Mouse (Mus musculus) inflammation-experienced regulatory T-cells, adult 6 months (primary cell): ENCODE data around the gene Rhog. TPM values are rescaled to one million over a fixed set of nuclear protein-coding genes. Genes with fewer than 3 reads are reported as not detected.
"Not testable (repeated sequence)": the region's sequence is repeated elsewhere in the genome, so short reads cannot be mapped to it uniquely, and the experiment has no call there.

Experiments
- ATAC-seq: one replicate; pipeline ENCODE4 v1.8.0; 2017
- polyA plus RNA-seq, 3 experiments: library from polyadenylated mRNA; unstranded; fragments of 100-300 nt; shearing (Covaris generic); gene quantifications; one replicate each; pipeline ENCODE4 v1.2.1; 2017

Gene Rhog
- 100 to 1,000 TPM; 135 to 199 (median 174) TPM for polyA plus RNA-seq

DNA sequence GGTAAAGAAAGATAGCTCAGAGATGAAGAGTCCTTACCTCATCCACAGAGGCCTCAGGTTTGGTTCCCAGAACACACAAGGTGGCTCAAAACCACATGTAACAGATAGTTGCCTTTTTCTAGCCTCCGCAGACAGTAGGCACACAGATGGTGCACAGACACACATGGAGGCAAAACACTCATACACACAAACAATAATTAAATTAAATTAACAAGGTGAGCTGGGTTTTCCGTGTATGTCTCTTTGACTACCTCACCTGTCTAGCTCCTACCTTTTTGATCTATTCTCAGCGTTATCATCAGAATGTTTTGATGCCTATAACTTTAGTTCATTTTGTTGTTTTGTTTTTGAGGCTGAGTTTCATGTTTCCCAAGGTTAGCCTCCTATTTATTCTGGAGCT, at the start of gene Rhog:
Gene Rhog, minus strand, starts transcription at position 101 of the 400 bp plus-strand sequence.
- ATAC-seq: no peak

DNA sequence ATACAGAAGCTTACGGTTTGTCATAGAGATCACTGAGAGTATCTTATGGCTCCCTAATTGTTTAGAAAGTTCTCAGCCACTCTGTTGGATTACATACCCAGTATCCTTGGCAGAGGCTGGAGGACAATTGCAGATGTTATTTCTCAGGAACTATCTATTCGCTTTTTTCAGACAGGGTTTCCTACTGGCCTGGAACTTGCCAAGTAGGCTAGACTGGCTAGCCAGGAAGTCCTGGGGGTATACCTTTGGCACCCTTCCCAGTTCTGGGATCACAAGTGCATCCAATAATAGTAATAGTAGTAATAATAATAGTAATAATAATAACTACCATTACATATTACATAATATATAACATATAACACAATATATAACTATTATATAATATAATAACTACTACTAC, 49.7 kb upstream of the Rhog start:
- no peak for ATAC-seq

DNA sequence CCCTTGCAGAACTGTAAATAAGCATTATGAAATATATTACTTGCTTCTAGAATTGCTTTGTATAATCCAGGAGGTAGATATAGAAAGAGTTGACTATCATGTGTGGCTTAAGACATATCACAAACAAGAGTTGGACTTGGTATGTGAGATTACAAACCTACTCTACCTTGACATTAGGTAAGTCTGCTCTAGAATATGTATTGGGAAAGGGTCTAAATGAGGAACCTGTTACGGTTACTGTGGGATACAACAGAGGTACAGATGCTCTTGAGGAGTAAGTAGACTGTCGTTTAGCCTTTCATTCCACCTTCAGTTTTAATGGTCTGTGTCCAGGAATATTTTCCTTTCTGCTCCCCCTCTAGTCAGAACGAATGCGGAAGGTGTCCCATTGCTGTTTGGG, 46.6 kb upstream of the Rhog start:
- ATAC-seq: no peak

DNA sequence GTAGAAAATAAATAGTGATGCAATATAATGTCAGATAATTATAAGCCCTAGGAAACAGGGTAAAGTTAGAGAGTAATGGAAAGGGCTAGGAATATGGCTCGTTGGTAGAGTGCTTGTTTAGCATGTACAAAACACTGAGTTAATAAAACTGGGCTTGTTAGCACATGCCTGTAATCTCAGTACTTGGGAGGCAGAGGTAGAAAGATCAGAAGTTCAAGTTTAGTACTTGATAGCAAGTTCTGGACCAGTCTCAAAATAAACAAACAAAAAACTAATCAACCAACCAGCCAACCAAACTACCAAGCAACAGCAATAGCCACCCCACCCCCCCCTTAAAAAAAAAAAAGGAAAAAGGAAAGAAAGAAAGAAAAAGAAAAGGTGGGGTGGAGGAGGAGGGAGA, 44.9 kb upstream of the Rhog start:
- no peak for ATAC-seq

DNA sequence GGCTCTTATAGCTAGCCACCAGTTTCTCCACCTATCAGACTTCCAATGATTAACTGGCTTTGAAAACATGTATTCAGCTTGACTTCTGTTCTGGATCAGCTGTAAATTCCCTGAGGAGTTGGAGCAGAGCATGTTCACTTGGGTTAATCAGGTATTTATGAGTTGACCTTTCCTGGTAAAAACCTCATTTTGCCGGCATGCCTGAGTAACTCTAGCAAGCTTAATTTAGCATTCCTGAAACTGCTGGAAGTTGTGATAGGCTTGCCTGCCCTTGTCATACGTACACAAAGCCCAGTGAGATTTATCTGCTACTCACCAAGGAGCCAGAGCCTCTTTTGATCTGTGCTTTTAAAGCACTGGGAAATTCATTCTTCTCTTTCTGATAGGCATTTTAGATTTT, 37.4 kb upstream of the Rhog start:
- no peak for ATAC-seq

DNA sequence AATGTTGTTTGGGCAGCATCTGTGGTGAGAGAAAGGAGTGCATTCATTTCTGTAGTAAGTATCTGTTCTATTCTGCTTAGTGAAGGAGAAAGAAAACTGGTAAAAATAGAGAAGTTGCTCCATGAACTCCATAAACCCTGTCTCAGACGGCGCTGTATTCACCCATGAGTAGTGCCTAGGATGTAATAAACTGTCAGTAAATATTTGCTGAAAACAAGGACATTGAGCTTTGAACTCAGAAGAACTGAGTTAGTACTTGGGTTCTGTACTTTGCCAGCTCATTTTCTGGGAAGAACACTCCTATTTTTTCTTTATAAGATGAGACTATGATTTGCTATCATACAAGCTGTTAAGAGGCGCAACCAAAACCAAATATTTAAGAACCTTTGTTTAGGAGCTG, 36.4 kb upstream of the Rhog start:
- ATAC-seq: no peak

DNA sequence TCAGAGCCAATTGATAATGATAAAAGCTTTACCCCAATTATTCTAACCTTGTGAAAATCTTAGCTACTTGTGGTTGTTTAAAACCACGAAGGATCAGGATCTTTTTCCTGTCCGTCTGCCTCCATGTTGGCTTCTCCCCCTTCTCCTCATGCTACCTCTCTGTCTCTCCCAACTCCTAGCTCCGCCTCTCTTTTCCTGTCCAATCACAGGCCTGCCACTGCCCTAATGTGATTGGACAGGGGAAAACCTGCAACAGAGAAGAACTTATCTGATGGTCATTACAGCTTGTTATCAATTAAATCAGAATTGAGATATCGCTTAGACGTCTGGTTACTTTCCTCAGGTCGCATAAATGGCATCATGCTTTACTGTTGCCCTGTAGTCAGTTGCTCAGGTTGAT, 33.6 kb upstream of the Rhog start:
- ATAC-seq: no peak

DNA sequence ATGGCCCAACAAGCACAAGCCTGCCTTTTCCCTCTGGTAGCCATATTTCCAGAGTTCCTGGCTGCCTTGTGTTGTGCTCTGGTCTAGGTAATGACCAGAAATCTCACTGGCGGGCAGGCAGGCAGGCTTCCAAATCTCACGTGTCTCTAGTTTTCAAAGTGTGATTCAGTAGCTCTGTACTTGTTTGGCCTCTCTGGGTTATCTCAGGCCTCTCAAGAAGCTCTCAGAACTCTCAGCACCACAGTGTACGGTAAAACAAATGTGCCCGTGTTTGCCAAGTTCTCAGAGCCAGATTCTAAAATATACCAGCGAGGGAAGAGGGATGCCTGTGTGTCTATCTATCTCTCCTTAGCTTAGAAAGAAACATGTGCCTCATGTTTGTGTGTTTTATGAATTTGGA, 26.4 kb upstream of the Rhog start:
- no peak for ATAC-seq

DNA sequence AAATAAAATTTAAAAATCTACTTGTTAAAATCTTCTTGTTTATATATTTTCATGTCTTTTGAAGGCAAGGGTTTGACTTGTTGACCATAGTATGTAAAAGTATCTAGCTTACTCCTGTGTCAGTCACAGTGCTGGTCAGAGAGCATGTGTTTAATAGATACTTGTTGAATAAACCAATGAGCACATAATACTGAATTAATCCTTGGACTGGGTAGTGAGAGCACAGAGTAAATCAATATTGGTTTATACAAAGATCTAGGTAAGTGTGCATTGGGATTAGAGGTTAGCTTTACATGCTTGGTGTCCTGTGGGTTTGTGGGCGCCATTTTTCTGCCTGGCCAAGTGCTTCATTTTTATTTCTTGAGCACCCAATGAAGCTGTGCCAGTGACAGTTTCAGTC, 25.5 kb upstream of the Rhog start:
- ATAC-seq: no peak

DNA sequence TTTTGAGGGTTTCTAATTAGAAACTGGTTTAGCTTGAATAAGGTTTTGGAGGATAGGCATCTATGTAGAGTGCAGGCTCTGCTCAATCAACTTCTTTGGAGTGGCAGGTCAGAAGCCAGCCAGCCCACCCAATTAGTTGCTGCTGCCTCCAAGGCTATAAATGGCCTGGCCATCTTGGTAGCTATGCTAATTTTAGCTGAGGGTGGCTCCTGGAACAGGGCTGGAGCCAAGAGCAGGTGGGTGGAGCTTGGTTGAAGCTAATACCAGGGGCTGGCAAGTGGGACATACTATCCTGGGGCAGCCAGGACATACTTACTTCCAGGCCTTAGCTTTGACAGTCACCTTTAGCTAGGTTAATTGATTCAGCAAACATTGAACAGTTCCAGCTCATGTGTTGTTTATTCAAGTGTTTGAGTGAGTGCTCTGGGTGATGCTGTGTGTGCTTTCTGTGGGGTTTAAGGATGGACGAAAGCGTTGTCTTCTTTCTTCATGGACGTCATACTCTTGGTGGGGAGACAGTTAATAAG, 16.6 kb upstream of the Rhog start:
- ATAC-seq: no peak

DNA sequence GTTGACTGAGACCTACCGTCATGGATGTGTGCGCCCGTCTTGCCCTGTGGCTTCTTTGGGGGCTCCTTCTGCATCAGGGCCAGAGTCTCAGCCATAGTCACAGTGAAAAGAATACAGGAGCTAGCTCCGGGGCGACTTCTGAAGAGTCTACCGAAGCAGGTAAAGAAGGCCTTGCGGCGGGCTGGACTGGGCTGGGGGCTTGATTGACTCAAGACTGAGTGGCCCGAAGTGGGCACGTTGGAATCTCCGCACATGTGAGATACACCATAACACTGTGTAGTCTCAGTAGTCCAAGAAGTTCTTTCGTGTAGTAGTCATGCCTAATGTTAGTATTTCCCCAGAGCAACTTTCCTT, 12.5 kb upstream of the Rhog start:
- no peak for ATAC-seq

DNA sequence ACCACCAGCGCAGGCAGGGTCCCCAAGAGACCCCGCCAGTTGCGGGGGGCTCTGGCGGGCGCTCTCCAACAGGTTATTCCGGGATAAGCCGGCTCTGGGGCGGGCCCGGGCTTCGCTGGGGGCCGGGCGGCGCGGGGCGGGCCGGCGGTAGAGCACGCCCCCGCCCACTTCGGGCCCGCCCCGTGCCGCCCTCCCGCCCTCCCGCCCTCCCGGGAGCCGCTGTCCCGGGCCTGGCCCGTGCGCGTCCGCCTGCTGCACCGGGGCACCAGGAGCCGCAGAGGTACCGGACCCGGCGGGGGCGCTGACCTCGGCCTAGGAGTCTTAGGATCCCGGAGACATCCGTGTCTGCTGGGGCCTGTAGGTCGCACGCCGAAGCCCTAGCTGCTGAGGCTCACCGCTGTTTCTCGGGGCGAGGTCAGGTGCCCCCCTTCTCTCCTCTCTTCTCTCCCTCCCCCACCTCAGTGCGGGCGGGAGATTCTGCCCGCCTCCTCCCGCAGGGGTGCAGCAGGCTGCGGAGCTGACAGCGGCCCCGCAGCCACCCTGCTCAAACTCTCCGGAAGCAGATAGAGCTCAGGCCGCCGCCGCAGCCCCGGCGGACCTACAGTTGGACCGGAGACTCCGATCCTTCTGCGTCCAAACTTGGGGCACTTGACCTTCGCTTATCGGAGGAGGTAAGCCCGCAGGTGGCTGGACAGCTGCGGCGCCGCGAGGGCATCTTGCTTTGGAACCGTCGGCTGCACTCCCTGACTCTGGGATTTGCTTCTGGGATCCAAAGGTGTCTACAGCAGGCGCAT, 11.9 kb upstream of the Rhog start, which contains the start of gene Stim1:
Gene Stim1, plus strand, starts transcription at position 206 of the 794 bp plus-strand sequence.
- ATAC-seq: peak; percentile 16

DNA sequence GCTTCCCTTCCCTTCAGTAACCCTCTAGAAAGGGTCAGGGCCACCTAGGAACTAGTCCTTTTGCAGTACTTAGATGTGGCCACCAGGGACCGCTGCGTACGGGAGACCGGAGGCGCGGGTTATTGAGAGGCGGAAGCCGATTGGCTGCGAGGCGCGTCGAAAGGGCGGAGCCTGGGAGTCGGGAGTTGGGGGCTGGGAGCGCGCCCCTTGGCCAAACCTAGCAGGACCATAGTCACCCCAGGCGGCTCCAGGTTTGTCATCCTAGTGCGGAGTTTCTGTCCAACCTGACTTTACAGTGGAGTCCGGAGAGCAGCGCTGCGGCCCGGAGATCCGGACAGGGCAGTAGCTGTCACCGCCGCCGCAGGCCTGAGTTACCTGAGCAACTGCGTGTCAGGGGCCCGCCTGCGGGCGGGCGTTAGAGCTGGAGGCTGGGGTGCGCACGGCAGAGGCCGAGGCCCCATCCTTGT, 11.3 kb upstream of the Rhog start:
- peak; percentile 74 for ATAC-seq

DNA sequence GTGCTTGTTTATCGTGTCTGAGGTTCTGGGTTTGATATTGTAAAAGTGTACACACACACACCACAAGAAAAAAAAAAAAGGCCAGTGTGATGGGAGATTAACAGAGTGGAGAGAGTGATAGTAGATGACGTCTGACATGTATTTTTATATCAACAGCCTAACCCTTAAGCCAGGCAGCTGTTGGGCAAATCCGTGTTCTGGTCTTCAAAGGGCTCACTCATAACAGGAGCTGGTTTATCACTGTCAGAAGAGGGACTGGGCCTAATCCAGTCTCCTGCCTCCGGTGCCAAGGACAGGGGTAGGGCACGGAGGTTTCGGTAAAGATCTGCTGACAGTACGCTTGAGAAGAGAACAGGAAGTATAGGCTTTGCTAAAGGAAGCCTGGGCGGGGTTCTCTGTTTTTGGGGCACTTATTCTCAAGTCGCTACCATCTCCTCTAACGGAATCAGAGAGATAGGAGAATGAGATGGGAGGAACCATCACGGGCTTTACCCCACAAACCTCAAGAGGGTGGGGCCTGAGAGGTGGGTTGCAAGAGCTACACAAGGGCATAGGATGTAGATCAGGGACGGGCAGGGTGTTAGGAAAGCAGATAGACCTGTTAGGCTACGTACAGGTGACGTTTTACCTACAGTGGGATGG, 10.7 kb upstream of the Rhog start:
- peak; percentile 65 for ATAC-seq

DNA sequence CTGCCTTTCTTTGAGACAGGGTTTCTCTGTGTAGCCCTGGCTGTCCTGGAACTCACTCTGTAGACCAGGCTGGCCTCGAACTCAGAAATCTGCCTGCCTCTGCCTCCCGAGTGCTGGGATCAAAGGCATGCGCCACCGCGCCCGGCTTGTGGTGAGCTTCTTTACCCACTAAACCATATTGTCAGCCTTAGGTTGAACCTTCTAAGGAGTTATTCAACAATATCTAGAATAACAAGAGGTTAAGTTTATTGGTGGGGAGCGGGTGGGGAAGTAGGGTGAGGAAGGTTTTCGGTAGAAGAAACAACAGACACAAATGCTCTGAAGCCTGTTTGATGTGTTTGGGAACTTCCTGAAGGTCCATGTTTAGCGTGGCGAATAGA, 10.2 kb upstream of the Rhog start:
- not testable (repeated sequence) for ATAC-seq

DNA sequence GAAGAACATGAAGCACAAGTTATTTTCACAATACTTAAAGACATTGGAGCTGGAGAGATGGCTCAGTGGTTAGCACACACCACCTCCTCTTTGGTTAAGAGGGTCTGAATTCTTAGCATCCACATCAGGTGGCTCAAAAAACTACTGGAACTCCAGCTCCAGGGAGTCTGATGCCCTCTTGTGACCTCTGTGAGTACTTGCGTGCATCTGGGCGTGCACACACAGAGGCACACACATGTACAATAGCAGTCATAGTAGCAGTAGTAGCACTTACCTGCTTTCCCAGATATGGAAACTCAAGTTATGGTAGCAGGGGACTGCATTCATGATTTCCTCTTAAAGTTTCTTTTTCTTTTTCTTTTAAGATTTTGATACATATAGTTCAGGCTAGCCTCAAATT, 7.2 kb upstream of the Rhog start:
- no peak for ATAC-seq

DNA sequence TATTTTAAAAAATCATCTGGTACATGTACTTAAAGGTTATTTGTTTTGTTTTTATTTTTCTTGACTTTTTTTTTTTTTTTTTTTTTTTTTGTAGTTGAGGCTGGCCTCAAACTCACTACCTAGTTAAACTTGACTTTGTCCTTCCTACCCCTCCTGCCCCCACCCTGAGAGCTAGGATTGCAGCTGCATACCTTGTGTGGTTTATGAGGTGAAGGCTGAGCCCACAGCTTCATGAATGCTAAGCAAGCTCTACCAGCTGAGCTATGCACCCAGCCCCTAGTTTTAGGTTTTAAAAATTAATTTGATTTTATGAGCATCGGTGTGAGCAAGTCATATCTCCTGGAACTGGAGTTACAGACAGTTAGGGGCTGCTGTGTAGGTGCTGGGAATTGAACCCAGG, 4.7 kb upstream of the Rhog start:
- ATAC-seq: no peak

DNA sequence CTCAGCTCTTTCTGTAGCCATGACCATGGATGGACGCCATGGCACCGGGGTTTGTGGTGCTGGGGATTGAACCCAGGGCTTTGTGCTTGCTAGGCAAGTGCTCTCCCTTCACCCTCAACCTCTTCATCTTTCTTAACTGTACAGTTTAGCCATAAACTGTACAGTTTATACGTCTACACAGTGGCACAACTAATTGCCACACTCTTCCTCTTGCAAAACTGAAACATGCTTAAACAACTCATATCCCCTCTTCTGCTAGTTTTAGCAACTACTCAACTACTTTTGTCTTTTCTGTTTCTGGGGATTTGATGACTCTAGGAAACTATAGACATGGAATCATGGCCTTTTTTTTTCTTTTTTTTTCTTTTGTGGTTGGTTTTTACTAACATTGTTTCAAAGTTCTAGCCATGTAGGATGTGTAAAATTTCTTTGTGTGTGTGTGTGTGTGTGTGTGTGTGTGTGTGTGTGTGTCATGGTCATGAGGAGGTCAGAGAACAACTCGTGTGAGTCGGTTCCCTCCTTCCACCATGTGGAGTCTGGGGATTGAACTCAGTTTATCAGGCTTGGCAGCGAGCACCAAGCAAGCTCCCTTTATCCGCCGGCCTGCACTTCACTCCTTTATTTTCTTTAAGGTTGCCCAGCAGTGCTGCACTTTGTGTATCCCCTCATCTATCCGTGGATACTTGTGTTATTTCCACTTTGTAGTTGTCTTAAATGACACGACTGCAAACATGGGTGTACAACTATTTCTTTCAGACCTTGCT, 4.0 kb upstream of the Rhog start:
- no peak for ATAC-seq

DNA sequence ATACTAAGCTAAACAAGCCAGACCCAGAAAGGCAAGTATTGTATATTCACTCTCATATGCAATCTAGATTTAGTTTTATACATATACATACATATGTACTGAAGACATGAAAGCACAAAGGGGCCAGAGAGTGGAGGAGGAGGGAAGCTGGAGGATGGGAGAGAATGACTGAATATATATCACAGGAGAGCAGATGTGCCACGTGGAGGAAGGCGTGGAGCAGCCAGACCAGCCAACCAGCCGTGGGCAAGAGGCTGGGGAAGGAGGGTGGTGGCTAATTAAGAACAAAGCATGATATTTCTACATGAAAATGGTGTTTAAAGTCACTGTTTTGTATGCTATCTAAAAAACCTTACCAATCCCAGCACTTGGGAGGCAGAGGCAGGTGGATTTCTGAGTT, 2.9 kb upstream of the Rhog start:
- no peak for ATAC-seq

DNA sequence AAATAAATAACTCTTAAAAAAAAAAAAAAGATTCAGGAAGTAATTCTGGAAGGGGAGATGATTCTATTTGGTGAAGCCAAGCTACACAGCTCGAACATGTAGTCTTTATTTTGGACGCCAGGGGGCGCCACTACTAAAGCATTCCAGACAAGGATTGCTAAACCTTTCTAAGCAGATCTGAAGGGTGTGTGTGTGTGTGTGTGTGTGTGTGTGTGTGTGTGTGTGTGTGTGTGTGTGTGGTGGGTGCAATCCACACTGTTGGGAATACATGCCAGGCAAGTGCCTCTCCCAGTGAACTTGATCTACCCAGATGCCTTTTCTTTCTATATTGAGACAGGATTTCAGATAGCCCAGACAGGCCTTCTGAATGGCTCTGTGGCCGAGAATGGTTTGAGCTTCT, 2.3 kb upstream of the Rhog start:
- peak; percentile 84 for ATAC-seq

DNA sequence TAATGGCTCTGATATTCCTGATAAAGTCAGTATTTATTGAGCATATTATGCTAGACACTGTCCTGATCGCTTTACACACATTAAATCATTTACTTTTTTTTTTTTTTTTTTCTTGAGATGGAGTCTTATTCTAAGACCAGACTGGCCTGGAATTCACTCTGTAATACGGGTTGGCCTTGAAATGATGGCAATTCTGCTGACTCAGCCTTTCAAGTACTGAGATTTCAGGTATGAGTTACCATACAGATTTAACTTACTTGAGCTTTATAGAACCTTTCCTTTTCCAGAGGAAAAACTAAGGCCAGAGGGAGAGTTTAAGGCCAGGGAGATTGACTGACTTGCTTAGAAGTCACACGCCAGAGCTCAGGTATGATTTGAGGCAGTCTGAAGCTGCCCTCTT, 782 bp upstream of the Rhog start:
- ATAC-seq: no peak

DNA sequence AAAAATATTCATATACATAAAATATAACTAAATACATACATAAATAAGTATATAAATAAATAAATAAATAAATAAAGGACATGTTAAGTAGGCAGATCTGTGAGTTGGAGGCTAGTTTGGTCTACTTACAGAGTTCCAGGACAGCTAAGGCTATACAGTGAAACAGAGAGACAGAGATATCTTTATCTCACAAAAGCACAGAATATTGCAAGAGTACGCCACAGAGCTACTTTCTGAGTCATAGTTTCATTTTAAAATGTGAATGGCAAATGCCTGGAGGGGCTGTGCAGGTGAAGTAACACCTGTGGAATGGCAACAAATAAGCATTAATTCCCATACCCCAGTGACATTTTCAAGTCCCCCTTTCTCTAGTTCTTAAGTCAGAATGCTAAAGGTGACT, 2.2 kb downstream of the Rhog start:
- ATAC-seq: no peak

DNA sequence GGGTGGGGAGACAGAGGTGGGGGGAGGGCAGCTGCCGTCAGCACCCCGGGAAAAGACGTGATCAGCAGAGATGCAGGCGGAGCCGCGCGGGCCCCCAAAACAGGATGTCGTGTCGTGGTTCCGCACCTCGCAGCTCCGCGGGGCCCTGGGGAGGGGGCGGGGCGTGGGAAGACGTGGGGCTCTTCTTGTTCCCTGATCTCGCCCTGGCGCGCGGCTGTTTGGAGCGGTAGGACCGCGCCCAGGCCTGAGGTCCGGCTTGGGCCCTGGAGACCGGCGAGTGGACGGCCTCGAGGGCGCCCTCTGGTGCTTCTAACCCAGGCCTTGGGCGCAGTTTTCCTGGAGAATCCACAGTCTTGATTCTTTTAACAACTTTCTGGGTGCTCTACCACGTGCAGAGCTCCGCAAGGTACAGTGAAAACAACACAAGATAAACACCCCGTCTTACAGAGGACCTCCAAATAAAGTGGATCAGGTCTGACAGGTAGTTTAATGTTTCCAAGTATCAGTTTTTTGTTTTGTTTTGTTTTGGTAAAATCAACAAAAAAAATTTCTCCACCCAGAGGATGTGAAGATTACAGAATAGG, 5.1 kb downstream of the Rhog start:
- peak; percentile 69 for ATAC-seq
